Mouse (Mus musculus) urinary bladder, postnatal 36 days (tissue): ENCODE data around the gene Inpp5a.

Experiments
- DNase-seq, 2 experiments: peaks; one replicate each; pipeline ENCODE4 v3.0.0; 2022; ENCODE audit warnings: low spot score in 2 of 2, mixed read lengths in 1 of 2

The Inpp5a gene

DNA sequence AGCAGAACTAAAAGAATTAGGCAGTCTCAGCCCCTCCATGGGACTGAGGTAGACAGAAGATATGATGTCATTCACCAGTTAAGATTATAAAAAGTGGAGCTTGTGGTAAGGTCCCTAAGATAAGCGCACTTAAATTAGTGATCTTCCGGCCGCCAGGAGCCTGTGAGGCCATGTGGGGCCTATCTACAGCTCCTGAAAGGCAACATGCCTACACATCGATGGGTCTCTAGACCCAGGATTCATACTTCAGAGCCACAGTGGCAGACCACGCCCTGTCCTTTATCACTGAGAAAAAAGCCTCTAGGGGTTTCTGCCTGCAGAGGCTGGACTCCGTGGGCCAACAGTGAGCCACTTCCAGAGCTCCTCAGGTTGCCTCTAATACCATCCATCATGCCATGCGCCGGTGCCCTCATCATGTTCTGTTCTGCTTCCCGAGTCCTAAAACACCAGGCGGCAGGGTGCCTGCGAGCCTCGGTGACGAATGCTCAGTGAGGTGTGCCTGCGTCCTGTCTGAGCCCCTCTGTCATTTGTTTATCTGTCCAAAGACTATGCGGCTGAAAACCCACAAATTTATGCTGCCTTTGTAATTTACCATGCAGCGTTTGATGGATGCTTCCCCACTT lies 187.3 kb downstream of the Inpp5a start:
- DNase-seq: no peak

DNA sequence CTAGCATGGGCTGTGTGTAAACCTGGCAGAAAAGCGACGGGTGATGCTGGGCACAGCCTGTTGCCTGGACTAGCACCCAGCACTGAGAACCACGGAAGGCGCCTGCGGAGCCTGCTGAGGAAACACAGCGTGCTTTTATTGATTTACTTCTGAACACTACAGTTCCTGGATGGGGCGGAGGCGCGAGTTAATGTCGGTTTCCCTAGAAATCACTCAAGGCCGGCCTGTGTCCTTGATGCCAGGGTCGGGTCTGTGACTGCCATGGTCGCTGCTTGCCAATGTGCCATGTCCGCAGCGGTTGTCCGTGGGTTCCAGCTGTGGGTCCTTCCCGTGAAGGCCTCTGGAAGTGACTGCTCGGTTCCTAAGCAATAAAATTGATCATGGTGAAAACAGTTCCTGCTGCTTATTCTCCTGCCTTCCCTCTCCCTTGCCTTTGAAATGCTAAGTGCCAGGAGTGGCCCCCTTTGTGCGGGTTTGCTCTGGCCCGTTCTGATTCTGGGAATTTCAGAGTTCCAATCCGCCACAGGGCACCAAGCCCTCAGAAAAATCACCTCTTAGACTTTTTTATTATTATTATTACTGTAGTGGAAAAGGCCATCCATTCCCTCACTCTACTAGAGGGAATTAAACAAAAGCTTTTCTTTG lies 190.5 kb downstream of the Inpp5a start:
- DNase-seq: no peak

DNA sequence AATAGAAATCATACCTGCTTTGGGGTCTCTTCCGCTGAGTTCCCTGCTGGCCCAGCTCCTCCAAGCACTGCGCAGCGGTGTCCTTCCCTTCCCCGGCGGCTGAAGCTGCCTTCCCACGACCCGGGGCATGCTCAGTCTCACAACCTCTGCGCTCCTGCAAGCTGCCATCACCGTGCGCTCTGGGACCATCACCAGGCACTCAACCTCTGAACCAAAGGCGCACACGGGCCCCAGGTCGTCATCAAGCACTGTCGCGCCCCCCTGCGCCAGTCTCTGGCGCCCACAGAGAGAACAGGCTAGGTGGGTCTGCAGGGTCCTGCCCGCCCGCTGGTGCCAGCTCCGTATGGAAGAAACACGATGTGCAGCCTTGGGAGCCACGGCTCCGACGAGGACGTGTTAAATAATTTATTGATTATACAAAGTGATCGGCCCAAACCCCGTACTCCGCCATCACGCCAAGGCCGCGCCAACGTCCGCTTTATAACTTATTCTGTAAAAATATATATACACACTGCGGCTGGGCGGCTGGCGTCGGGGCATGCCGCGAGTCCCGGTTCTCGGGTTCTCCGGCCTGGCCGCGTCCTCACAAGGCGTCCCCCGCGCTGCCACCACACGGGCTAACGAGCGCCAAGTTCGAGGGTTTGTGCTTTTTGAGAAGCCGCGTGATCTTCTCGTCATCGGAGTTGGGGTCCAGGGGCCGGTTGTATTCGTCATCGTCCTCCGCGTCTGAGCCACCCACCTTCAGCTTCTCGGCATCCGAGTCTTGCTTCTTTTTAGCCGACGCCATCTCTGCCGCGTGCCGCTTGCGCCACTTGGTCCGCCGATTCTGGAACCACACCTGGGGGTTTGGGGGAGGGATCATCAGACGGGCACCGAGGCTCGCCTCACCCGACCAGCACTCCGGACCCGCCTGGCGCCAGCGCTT lies 192.2 kb downstream of the Inpp5a start:
- no peak for DNase-seq

DNA sequence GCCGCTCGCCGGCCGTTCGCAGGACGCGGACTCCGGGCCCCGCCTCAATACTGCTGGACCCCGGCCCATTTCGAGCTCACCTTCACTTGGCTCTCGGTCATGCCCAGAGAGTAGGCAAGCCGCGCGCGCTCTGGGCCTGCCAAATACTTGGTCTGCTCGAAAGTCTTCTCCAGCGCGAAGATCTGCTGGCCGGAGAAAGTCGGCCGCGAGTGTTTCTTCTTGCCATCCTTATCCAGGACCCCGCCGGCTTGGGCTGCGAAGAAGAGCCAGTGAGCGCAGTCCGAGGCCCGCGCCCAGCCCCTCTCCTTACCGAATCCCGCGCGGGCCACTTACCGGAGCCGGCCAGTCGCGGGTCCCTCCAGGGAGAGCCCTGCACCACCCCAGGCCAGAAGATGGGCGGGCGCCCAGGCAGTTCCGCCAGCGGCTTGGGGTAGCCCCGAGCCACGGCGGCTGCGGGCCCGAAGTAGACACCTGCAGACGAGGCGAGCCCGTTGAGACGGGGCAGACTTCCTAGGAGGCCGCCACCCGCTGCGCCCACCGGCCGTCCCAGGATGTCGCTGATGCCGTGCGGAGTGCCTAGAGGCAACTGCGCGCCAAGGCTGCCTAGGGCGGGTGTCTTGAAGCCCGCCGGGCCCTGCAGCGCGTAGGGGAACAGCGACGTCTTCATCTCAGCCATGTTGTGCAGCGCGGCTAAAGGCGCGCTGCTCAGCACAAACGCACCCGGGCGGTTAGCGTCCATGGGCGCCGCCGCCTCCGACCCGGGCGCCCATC lies 193.1 kb downstream of the Inpp5a start:
- no peak for DNase-seq

DNA sequence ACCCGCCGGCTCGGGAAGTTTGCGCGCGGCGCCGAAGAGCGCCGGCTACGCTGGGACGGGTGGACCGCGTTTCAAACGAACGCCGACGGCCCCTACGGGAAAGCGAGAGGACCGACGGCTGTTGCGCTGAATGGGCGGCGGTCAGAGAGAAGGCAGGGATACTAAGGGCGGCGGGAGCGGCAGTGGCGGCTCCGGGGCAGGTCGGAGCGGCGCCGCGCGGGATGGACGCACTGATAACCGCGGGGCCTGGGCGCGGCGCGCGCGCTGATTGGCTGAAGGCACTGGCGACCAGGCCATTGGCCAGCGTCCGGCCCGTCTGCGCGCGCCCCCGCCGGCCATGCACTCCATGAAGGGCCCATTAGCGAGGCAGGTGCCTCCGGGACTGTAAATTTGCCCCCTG lies 193.7 kb downstream of the Inpp5a start, which contains the start of gene Nkx6-2:
TSS of gene Nkx6-2 (minus strand) at position 203 of the 400 bp plus-strand sequence.
- DNase-seq: peak in 1 of 2 experiments; percentile 26

DNA sequence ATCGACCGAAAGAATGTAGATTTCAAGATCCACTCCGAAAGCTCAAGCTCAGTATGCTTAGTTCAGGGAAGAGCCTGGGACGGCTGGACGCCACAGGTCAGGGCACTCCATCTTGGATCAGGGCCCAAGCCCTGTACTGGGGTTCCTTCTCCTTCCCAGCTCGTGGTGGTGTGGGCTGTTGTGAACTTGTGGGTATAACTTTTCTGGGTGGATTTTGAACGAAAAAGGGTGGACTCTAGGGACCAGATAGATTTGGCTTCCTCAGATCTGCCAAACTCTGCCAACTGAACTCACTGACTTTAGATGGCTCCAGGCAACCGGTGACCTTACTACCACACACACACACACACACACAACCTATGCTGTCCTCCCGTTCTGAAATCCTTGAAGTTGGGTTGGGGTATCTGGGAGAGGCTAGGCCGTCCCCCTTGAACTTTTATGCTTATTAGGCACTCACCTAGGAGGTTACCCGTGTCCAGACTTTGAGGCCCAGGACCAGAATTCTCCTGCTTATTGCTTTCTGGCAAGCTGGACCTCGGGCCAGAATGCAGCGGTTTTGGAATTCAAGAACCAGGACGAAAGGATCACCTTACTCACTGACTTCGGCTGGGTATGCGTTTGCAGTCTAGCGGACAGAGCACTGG lies 194.3 kb downstream of the Inpp5a start:
- DNase-seq: no peak

DNA sequence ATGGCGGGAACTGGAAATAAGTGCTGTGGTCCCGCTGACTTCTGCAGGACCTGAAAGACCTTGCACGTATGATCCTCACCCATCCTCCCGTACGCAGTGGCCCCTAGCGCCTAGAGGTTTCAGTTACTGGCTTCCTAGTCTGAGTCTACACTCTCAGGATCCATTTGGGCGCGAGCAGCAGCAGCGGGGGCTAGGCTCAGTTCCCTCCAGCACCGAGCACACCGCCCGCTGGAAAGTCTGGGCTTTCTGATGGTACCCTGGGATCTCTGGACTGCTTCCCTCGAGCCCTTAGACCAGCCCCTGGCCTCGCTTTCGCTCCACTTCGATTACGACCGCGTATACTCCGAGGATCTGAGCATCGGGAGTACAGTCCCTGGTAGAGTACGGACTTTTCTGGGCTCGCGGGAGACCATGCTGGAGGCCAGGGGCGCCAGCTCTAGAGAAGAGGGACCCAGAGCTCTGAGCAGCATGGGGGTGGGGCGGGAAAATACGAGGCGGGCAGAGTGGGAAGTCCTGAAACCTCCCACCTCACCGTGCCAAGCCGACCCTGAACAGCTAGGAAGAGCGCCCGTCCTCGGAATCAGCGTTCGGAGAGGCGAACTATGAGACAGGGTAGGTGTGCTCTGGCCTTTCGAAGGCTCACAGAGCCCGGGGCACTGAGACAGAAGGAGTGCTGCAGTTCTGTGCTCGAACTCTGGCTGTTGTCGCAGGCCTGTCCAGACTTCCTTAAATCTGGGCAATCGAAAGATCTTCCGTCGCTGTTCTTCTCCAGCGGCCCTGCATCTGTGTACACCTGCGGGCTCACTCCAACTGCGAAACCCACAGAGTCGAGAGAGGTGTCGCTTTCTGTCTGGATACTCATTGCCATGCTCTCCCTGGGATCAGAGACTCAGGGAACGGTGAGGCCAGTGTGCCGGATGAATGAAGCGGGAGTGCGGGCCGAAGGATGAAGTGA lies 195.6 kb downstream of the Inpp5a start:
- no peak for DNase-seq

DNA sequence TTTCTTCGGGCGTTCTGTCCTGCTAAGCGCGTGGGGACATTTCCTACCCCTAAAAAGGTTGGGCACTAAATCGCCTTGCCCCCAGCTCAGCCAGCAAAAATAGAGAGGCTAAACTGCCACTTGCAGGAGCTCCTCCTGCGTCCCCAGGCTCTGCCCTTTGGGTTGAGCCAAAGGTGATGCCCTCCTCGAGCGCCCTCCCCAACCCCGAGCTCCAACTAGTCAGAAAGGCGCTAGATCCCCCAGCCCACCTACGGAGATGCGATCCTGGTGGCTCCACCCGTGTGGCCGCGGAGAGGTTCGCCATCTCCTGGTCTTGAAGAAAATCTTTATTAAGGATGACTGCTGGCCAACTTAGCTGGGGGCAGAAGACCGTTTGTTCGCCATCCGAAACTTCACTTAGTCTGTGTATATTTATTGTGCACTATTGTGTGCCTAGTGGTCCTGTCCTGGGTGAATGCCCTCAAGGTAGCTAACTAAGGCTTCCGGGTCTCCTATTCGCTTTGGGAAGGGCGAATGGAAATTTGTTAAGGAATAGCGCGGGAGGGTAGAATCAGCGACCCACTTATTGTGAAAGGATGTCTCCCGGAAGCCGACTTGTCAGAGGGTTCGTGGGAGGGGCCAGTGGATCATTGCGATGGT lies 196.4 kb downstream of the Inpp5a start:
- DNase-seq: no peak

DNA sequence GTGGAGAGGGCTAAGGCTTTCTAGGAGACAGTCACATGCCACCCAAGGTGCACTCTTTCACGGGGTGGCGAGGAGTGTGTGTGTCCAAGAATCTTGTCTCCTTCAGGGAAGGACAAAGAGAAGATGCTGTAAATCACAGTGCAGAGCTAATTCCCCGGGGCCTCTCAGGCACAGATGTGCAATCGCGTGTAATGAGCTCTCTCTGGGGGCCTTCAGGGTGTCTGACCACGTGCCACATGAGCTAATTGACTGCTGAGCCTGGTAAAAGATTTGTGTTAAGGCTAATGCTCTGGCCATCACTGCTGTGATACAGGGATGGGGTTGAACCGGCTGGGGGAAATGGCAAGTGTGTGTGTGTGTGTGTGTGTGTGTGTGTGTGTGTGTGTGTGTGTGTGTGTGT lies 199.0 kb downstream of the Inpp5a start:
- no peak for DNase-seq

DNA sequence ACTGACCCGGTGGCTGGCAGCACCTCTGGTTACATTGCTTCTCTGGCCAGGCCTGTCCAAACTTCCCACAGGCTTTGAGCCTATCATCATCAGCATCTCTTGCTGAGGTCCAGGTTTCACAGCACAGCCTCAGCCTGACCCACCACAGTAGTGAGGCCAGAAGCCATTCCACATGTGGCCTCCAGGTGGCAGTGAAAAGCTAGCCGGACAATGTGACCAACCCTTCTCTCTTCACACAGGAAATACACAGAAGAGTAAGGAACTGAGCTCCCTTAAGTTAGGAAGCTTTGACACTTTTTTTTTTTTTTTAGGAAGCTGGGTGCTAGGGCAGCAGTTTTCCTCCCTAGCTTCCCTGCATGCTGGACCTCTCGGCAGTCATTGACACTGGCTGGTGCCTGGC lies 201.4 kb downstream of the Inpp5a start:
- peak in 1 of 2 experiments; percentile 19 for DNase-seq

DNA sequence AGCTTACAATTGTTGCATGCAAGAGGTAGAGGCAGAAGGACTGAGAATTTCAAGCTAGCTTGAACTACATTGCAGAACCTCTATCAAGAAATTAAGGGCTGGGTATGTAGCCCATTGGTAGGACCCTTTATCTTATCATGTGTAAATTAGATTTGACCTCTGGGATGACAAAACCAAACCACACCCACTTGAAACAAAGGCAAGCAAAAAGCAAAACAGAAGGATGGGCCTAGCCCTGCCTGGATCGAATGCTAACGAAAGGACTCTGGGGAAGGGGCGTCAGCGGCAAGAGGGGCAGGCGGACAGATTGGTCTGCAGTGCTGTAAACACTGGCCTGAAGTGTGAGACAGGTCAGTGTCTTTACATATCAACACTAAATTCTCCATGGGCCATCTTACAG lies 202.4 kb downstream of the Inpp5a start:
- no peak for DNase-seq

DNA sequence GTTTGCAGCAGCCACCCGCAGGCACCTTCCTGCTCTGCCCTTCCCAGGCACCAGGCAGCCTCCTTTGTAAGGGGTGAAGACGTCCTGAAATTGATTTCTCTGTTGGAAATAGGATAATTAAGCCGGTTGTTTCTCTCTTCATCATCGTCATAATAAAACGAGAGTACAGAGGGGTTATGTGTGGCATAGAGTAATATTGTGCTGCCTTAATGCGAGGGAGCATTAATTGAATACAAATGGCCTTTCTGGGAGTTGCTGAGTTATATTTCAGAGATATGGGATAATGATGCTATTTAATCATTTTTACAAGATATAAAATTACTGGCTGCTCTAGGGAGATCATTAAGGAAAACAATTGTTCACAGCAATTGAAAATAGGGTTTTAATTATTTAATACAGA lies 206.4 kb downstream of the Inpp5a start:
- DNase-seq: no peak

DNA sequence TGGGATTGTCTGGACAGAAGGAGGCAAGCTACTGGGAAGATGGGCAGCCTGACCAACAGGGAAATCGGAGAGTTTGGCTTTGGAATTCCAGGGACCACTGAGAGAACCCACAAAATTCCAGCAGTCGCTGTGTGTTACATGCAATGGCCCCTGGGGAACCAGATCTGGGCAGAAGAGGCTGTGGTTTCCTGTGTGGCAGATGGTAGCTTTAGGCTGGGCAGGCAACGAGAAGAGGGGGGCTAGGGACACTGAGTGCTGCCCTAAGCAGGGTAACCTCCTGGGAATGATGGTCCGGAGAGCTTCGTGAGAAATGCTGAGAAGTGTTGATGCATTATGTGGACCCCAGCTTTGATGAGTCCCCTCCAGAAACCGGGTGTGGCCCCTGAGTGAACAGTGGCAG lies 207.0 kb downstream of the Inpp5a start:
- DNase-seq: no peak

DNA sequence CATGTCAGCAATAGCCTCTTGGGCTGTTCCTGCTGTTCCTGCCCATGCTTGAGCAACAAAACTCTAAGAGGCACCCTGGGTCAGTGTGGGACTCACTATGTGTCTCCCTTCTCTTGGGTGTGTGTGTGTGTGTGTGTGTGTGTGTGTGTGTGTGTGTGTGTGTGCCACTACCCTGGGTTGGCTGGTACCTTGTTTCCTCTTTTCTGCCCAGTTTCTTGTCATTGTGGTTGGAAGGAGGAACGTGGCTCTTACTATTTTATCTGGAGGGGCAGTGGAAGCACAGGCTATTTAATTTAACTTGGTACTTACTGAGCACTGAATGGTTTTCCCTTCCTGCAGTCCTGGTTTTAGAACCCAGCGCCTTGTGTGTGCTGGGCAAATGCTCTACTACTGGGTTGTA lies 221.4 kb downstream of the Inpp5a start:
- no peak for DNase-seq

DNA sequence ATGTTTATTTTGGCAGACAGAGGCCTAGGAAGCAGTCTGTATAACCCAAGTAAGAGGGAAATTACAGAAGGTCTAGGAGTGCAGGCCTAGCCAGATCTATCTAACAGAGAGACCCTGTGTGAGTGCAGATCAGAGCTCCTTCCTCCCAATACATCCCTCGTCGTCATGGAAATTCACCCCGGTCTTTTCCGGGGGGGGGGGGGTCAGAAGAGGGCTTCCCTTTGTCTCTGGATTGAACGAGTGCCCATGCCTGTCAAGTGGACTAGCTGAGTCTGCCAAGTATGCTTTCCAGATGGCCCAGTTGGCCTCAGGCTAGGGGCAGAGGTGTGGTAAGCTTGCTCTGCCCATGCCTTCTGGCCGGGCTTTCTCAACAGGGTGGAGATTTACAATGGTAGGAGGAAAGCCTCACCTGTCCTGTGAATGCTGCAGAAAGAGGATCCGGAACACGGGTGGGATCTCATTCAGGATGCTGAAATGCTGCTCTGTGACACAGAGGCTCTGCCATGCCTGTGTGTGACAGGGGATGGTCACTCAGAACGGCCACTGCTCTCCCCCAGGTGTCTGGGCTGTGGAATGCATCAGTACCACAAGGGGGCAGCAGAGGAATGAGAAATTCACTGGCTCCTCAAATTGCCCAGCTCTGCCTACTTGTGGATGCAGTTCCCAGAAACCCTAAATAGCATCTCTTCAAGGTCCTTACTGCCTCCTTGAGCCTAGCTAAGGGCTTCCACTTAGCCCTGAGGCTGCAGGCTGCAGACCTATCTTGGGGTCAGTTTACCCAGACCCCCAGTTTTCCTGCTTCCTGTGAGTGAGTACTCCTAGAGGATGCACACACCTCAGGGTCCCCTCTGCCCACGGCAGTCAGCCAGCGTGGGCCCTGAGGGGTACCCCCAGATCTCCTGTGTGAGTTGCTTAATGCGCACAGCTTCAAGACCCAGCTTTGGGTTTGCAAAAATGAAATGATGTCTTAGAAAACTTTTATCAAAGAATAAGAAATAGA lies 227.2 kb downstream of the Inpp5a start:
- DNase-seq: peak; percentile 35 to 45

DNA sequence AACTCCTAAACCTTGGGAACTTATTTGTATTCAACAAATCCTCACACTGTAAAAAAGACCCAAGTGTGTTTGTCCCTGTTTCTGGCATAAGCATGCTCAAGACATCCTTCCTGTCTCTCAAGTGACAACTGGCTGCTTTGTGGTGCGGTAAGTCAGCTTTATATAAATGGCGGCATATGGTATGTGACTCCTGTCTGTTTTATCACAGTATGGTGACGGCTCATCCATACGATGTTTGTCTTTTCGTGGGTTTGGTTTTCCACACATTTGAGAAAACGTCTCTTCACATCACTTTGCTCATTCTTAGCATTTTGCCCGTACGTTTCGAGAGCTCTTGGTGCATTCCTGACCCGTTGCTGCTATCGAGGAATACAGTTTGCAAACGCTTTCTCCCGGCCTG lies 233.7 kb downstream of the Inpp5a start:
- no peak for DNase-seq

DNA sequence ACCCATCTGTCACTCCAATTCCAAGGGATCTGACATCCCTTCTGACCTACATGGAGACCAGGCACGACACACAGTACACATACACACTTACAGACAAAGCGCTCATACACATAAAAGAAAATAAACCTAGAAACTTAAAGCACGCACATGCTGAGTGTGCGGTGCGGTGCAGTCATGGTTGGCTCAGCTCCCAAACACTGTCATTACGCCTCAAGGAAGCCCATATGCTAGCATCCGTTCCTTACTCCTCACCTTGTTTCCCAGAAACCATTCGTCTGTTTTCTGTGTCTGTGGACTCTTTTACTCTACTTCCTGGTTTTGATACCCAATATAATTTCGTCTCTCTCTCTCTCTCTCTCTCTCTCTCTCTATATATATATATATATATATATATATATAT lies 236.2 kb downstream of the Inpp5a start:
- DNase-seq: no peak
